Mouse (Mus musculus) MEL (cell line): ENCODE measurements around the gene Zdhhc21.

Experiments
- CTCF ChIP-seq, 3 experiments: IDR thresholded peaks in 2 of 3; conservative IDR thresholded peaks in 1 of 3; 2 replicates each; pipeline ENCODE4 v1.5.1; 2011 to 2012; ENCODE audit warnings: low read length in 3 of 3, low read depth in 2 of 3, mild to moderate bottlenecking in 2 of 3, improper control_type of control experiment in 1 of 3, inconsistent platforms in 1 of 3, mixed read lengths in 1 of 3, moderate library complexity in 1 of 3; ENCODE audit not compliant: control insufficient read depth in 1 of 3, insufficient read depth in 1 of 3, poor library complexity in 1 of 3, severe bottlenecking in 1 of 3
- E2F4 ChIP-seq: IDR thresholded peaks from 2 replicates; pipeline ENCODE4 v1.6.1; 2011; ENCODE audit warnings: low read depth, low read length, improper control_type of control experiment, borderline replicate concordance
- ELF1 ChIP-seq: IDR thresholded peaks from 2 replicates; pipeline ENCODE4 v1.6.1; 2014; ENCODE audit warnings: low read depth, mild to moderate bottlenecking, inconsistent platforms, low read length, improper control_type of control experiment, moderate library complexity
- EP300 ChIP-seq, 2 experiments: IDR thresholded peaks; 2 replicates each; pipeline ENCODE4 v1.6.1; 2011; ENCODE audit warnings: improper control_type of control experiment in 2 of 2, low read length in 2 of 2, low read depth in 1 of 2, mild to moderate bottlenecking in 1 of 2
- ETS1 ChIP-seq: IDR thresholded peaks from 2 replicates; pipeline ENCODE4 v1.6.1; 2012; ENCODE audit warnings: low read depth, mild to moderate bottlenecking, inconsistent platforms, low read length, improper control_type of control experiment, moderate library complexity
- GABPA ChIP-seq: IDR thresholded peaks from 2 replicates; pipeline ENCODE4 v1.6.1; 2012; ENCODE audit warnings: low read depth, mild to moderate bottlenecking, inconsistent platforms, low read length, improper control_type of control experiment, moderate library complexity
- MAFK ChIP-seq: IDR thresholded peaks from 2 replicates; pipeline ENCODE4 v1.6.1; 2011; ENCODE audit warnings: low read depth, mild to moderate bottlenecking, low read length, improper control_type of control experiment, borderline replicate concordance
- MAX ChIP-seq: IDR thresholded peaks from 2 replicates; pipeline ENCODE4 v1.6.1; 2011; ENCODE audit warnings: low read length, improper control_type of control experiment
- MAZ ChIP-seq: IDR thresholded peaks from 2 replicates; pipeline ENCODE4 v1.6.1; 2012; ENCODE audit warnings: low read depth, mild to moderate bottlenecking, inconsistent platforms, low read length, improper control_type of control experiment
- MEF2A ChIP-seq: IDR thresholded peaks from 2 replicates; pipeline ENCODE4 v1.6.1; 2014; ENCODE audit warnings: low read depth, mild to moderate bottlenecking, inconsistent platforms, low read length, improper control_type of control experiment; ENCODE audit not compliant: poor library complexity, insufficient replicate concordance, severe bottlenecking; ENCODE audit errors: extremely low read depth
- POLR2A ChIP-seq, 2 experiments: IDR thresholded peaks; 2 replicates each; pipeline ENCODE4 v1.6.1; 2011 to 2012; ENCODE audit warnings: low read length in 2 of 2, mild to moderate bottlenecking in 2 of 2, control low read depth in 1 of 2, improper control_type of control experiment in 1 of 2, low read depth in 1 of 2, moderate library complexity in 1 of 2; ENCODE audit not compliant: control insufficient read depth in 1 of 2, insufficient read depth in 1 of 2, poor library complexity in 1 of 2
- SIN3A ChIP-seq: IDR thresholded peaks from 2 replicates; pipeline ENCODE4 v1.6.1; 2012; ENCODE audit warnings: low read length, improper control_type of control experiment, inconsistent platforms
- USF1 ChIP-seq: IDR thresholded peaks from 2 replicates; pipeline ENCODE4 v1.6.1; 2014; ENCODE audit warnings: low read depth, mild to moderate bottlenecking, inconsistent platforms, low read length, improper control_type of control experiment, moderate library complexity
- ZC3H11A ChIP-seq: IDR thresholded peaks from 2 replicates; pipeline ENCODE4 v1.6.1; 2012; ENCODE audit warnings: low read depth, mild to moderate bottlenecking, inconsistent platforms, low read length, improper control_type of control experiment

DNA sequence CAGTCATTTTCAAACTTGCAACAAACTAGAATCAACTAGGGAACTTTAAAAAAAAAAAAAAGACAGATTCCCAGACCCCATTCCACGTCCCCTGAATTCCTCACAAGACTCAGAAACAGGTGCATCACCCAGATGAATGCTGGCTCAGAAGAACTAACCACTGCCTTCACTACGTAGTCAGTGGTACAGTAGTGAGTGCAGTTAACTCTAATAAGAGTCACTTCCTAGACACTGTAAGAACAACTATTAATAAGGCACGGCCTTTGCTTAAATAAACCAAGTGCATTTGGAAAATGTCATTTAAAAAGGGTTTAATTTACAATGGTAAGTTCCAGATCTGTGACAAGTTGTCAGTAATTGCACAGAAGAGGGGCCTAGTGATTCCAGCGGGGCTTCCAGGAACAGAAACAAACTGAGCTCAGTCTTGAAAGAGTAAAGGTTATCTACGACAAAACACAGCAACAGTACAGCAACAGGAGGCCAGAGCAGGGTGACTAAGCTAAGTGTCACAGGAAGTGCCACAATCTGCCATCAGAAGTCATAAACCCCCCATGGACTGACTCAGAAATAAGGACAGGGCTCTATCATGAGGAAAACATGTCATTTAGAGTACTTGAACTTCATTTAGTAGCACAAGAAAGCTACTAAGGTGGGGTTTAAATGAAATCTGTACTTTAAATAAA lies 11.1 kb downstream of the Zdhhc21 start:
- no peak for TF ChIP-seq CTCF (IDR thresholded peaks at IDR 0.05 in 2 of 3, conservative IDR thresholded peaks at IDR 0.05 in 1 of 3; ENCODE audit: control insufficient read depth in 1 of 3, insufficient read depth in 1 of 3, low read depth in 2 of 3, low read length in 3 of 3, poor library complexity in 1 of 3, severe bottlenecking in 1 of 3)
- 0 out of 4 replicates have a peak, but pooled peaks of 1 of the 2 experiments have one; percentile 28 for TF ChIP-seq POLR2A (IDR thresholded peaks at IDR 0.05; ENCODE audit: control insufficient read depth in 1 of 2, insufficient read depth in 1 of 2, low read depth in 1 of 2, low read length in 2 of 2, poor library complexity in 1 of 2)
- no peak for TF ChIP-seq MAZ
- TF ChIP-seq GABPA, result peak; percentile 55; the same call in 1 of the 2 replicates
- TF ChIP-seq USF1, result no peak
- TF ChIP-seq ZC3H11A, result no peak
- no peak for TF ChIP-seq MEF2A
- TF ChIP-seq EP300 (IDR thresholded peaks at IDR 0.05; ENCODE audit: low read depth in 1 of 2, low read length in 2 of 2), result peak; percentile 91 to 95
- TF ChIP-seq SIN3A, result peak; percentile 72
- no peak; the same call in 1 of the 2 replicates for TF ChIP-seq E2F4
- 0 out of 2 replicates have a peak, but pooled peaks have one; percentile 58 for TF ChIP-seq ELF1
- TF ChIP-seq ETS1, result peak; percentile 87
- peak; percentile 53; the same call in 1 of the 2 replicates for TF ChIP-seq MAFK
- 0 out of 2 replicates have a peak, but pooled peaks have one; percentile 54 for TF ChIP-seq MAX
